Mouse (Mus musculus) E14TG2a.4 (cell line): Measurements from ENCODE around the gene Gps2.

Source experiments
- CTCF ChIP-seq: conservative IDR thresholded peaks from 2 replicates; pipeline ENCODE4 v1.5.1; 2014; ENCODE audit warnings: low read length
- POU5F1 ChIP-seq: IDR thresholded peaks from 2 replicates; pipeline ENCODE4 v1.6.1; 2014; ENCODE audit warnings: low read length, borderline replicate concordance

DNA sequence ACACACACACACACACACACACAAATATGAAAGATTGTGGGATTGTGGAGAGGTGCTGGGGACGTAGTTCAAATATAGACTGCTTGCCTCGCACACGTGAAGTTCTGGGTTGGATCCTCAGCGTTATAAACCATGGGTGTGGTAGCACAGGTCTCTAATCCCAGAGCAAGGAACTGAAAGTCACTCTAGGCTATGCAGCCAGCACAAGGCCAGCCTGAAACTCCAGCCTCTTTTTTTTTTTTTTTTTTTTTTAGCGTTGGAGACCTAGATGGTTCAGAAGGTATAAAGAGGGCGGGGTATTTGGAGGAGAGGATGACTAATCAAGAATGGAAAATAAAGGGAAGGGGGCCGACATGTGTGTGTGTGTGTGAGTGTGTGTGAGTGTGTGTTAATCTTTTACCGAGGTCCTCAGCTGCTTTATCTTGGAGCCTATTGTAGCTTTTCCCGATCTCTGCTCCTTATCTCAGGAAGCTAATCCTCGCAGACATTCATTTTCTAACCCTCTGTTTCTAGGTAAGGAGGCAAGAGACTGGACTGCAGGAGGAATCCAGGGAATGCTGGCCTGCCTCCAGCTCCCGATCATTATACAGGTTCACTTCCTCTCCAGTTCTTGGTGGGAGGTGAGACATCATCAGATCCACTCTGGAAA lies 39.7 kb downstream of the Gps2 start:
- TF ChIP-seq CTCF (no peak), POU5F1 (no peak)
